Mouse (Mus musculus): Measurements from ENCODE around the gene Depdc7. TPM values are rescaled to one million over a fixed set of nuclear protein-coding genes. Genes with fewer than 3 reads are reported as not detected.
A peak's percentile ranks its signal among the peaks of the same experiment; 100 is the strongest.

Depdc7 gene
- polyA plus RNA-seq, 1 experiment = 3.1 TPM

GRCm38 (mm10) chr2:104703158-104703557 lies 39.5 kb downstream of the Depdc7 start:
- TF ChIP-seq POLR2A (IDR thresholded peaks at IDR 0.05; ENCODE audit: low read depth, low read length) (no peak), CTCF (IDR thresholded peaks at IDR 0.05; ENCODE audit: borderline replicate concordance, insufficient read depth, low read length) (no peak)
- Histone ChIP-seq H3K27ac (ENCODE audit: insufficient read depth, low read length) (no peak overlapping the region), H3K4me1 (ENCODE audit: control insufficient read depth, insufficient read depth, low read length) (peaks cover 9% of the 10 kb centered on the region), H3K4me3 (ENCODE audit: insufficient read depth, low read length) (no peak overlapping the region)

GRCm38 (mm10) chr2:104699659-104700058 lies 43.0 kb downstream of the Depdc7 start:
- Histone ChIP-seq H3K4me1 (ENCODE audit: control insufficient read depth, insufficient read depth, low read length) (no peaks in the 10 kb centered on the region), H3K4me3 (ENCODE audit: insufficient read depth, low read length) (no peak overlapping the region), H3K27ac (ENCODE audit: insufficient read depth, low read length) (no peak overlapping the region)
- TF ChIP-seq POLR2A (IDR thresholded peaks at IDR 0.05; ENCODE audit: low read depth, low read length) (no peak), CTCF (IDR thresholded peaks at IDR 0.05; ENCODE audit: borderline replicate concordance, insufficient read depth, low read length) (no peak)

GRCm38 (mm10) chr2:104692551-104692950 lies 50.1 kb downstream of the Depdc7 start:
- TF ChIP-seq CTCF (IDR thresholded peaks at IDR 0.05; ENCODE audit: borderline replicate concordance, insufficient read depth, low read length) = no peak
- no peak for TF ChIP-seq POLR2A (IDR thresholded peaks at IDR 0.05; ENCODE audit: low read depth, low read length)
- Histone ChIP-seq H3K4me1 (ENCODE audit: control insufficient read depth, insufficient read depth, low read length) (no peaks in the 10 kb centered on the region), H3K27ac (ENCODE audit: insufficient read depth, low read length) (no peak overlapping the region), H3K4me3 (ENCODE audit: insufficient read depth, low read length) (no peak overlapping the region)

GRCm38 (mm10) chr2:104690720-104691119 lies 52.0 kb downstream of the Depdc7 start:
- Histone ChIP-seq H3K27ac (ENCODE audit: insufficient read depth, low read length) (no peak overlapping the region), H3K4me3 (ENCODE audit: insufficient read depth, low read length) (no peak overlapping the region), H3K4me1 (ENCODE audit: control insufficient read depth, insufficient read depth, low read length) (no peaks in the 10 kb centered on the region)
- no peak for TF ChIP-seq POLR2A (IDR thresholded peaks at IDR 0.05; ENCODE audit: low read depth, low read length)
- TF ChIP-seq CTCF (IDR thresholded peaks at IDR 0.05; ENCODE audit: borderline replicate concordance, insufficient read depth, low read length) = no peak

- H3K27ac ChIP-seq (ENCODE audit: insufficient read depth, low read length) = no peak overlapping the region
- TF ChIP-seq POLR2A (IDR thresholded peaks at IDR 0.05; ENCODE audit: low read depth, low read length) = no peak
- TF ChIP-seq CTCF (IDR thresholded peaks at IDR 0.05; ENCODE audit: borderline replicate concordance, insufficient read depth, low read length) = no peak
- no peak overlapping the region for H3K4me3 ChIP-seq (ENCODE audit: insufficient read depth, low read length)
- H3K4me1 ChIP-seq (ENCODE audit: control insufficient read depth, insufficient read depth, low read length) = no peaks in the 10 kb centered on the region
These were observed 54.0 kb downstream of the Depdc7 start for GRCm38 (mm10) chr2:104688724-104689123.

- H3K4me3 ChIP-seq (ENCODE audit: insufficient read depth, low read length) = no peak overlapping the region
- no peaks in the 10 kb centered on the region for H3K4me1 ChIP-seq (ENCODE audit: control insufficient read depth, insufficient read depth, low read length)
- TF ChIP-seq CTCF (IDR thresholded peaks at IDR 0.05; ENCODE audit: borderline replicate concordance, insufficient read depth, low read length) = no peak
- TF ChIP-seq POLR2A (IDR thresholded peaks at IDR 0.05; ENCODE audit: low read depth, low read length) = no peak
- no peak overlapping the region for H3K27ac ChIP-seq (ENCODE audit: insufficient read depth, low read length)
These were observed 54.4 kb downstream of the Depdc7 start for GRCm38 (mm10) chr2:104688321-104688720.

GRCm38 (mm10) chr2:104687261-104687660 lies 55.4 kb downstream of the Depdc7 start:
- H3K27ac ChIP-seq (ENCODE audit: insufficient read depth, low read length) = no peak overlapping the region
- TF ChIP-seq POLR2A (IDR thresholded peaks at IDR 0.05; ENCODE audit: low read depth, low read length) (no peak), CTCF (IDR thresholded peaks at IDR 0.05; ENCODE audit: borderline replicate concordance, insufficient read depth, low read length) (no peak)
- H3K4me3 ChIP-seq (ENCODE audit: insufficient read depth, low read length) = no peak overlapping the region
- no peaks in the 10 kb centered on the region for H3K4me1 ChIP-seq (ENCODE audit: control insufficient read depth, insufficient read depth, low read length)

GRCm38 (mm10) chr2:104685418-104685817 lies 57.3 kb downstream of the Depdc7 start:
- Histone ChIP-seq H3K4me1 (ENCODE audit: control insufficient read depth, insufficient read depth, low read length) (no peaks in the 10 kb centered on the region), H3K27ac (ENCODE audit: insufficient read depth, low read length) (no peak overlapping the region), H3K4me3 (ENCODE audit: insufficient read depth, low read length) (no peak overlapping the region)
- TF ChIP-seq CTCF (IDR thresholded peaks at IDR 0.05; ENCODE audit: borderline replicate concordance, insufficient read depth, low read length) = peak; percentile 98
- TF ChIP-seq POLR2A (IDR thresholded peaks at IDR 0.05; ENCODE audit: low read depth, low read length) = no peak

- Histone ChIP-seq H3K27ac (ENCODE audit: insufficient read depth, low read length) (no peak overlapping the region), H3K4me1 (ENCODE audit: control insufficient read depth, insufficient read depth, low read length) (no peaks in the 10 kb centered on the region), H3K4me3 (ENCODE audit: insufficient read depth, low read length) (no peak overlapping the region)
- TF ChIP-seq POLR2A (IDR thresholded peaks at IDR 0.05; ENCODE audit: low read depth, low read length) (no peak), CTCF (IDR thresholded peaks at IDR 0.05; ENCODE audit: borderline replicate concordance, insufficient read depth, low read length) (no peak)
These were observed 57.9 kb downstream of the Depdc7 start for GRCm38 (mm10) chr2:104684771-104685170.

- TF ChIP-seq CTCF (IDR thresholded peaks at IDR 0.05; ENCODE audit: borderline replicate concordance, insufficient read depth, low read length) (no peak), POLR2A (IDR thresholded peaks at IDR 0.05; ENCODE audit: low read depth, low read length) (no peak)
- no peak overlapping the region for H3K4me3 ChIP-seq (ENCODE audit: insufficient read depth, low read length)
- H3K27ac ChIP-seq (ENCODE audit: insufficient read depth, low read length) = no peak overlapping the region
- H3K4me1 ChIP-seq (ENCODE audit: control insufficient read depth, insufficient read depth, low read length) = no peaks in the 10 kb centered on the region
These were observed 65.4 kb downstream of the Depdc7 start for GRCm38 (mm10) chr2:104677326-104677725.

Other genes with a start within 250 kb of the Depdc7 start
- gene Hipk3, start 248.4 kb downstream of the Depdc7 start, polyA plus RNA-seq (2011; ENCODE audit: insufficient read length, low read depth, missing spikeins) = 65.7 and 66.5 TPM in 2 replicates
- 46.7 and 51.1 TPM in 2 replicates for gene Cstf3, start 152.4 kb downstream of the Depdc7 start, polyA plus RNA-seq (2011; ENCODE audit: insufficient read length, low read depth, missing spikeins)
- 22.0 and 29.8 TPM in 2 replicates for gene Tcp11l1, start 30.7 kb downstream of the Depdc7 start, polyA plus RNA-seq (2011; ENCODE audit: insufficient read length, low read depth, missing spikeins)
- gene Pin1rt1, start 26.5 kb downstream of the Depdc7 start, polyA plus RNA-seq (2011; ENCODE audit: insufficient read length, low read depth, missing spikeins) = not detected in 2 replicates
- gene Qser1, start 73.9 kb upstream of the Depdc7 start, polyA plus RNA-seq (2011; ENCODE audit: insufficient read length, low read depth, missing spikeins) = 25.6 and 32.2 TPM in 2 replicates
- gene Prrg4, start 107.0 kb upstream of the Depdc7 start, polyA plus RNA-seq (2011; ENCODE audit: insufficient read length, low read depth, missing spikeins) = 10.2 and 18.5 TPM in 2 replicates
- gene Ccdc73, start 124.9 kb upstream of the Depdc7 start, polyA plus RNA-seq (2011; ENCODE audit: insufficient read length, low read depth, missing spikeins) = 6.7 and 9.1 TPM in 2 replicates